28 mouse cellular contexts compared by ENCODE assay signal in genomic region chr8:124691706-124692105, GRCm38 (mm10). TPM values are rescaled to one million over a fixed set of nuclear protein-coding genes. Genes with fewer than 3 reads are reported as not detected.
DNase-seq lines count a peak whose midpoint lies in the region; ATAC-seq and TF ChIP-seq lines count a peak whose summit lies in the region.
"Had no signal": no experiment of that assay in that cellular context is flagged by ENCODE, and none has a peak within 500 bp of the region (broad histone marks: within the 10 kb centered on the region; RNA-seq: fewer than 3 reads in every experiment).

No protein-coding gene starts in this region.

- H3K27me3 ChIP-seq in lung, embryonic 16.5 days (ENCODE audit: control insufficient read depth, insufficient read depth, low read depth, low read length), result no peaks in the 10 kb centered on the region
- H3K27me3 ChIP-seq in hindbrain, embryonic 10.5 days (ENCODE audit: insufficient read depth, poor library complexity, severe bottlenecking), result no peaks in the 10 kb centered on the region
- H3K27me3 ChIP-seq: CH12.LX; embryonic facial prominence, embryonic 12.5 days; embryonic facial prominence, embryonic 15.5 days; forebrain, embryonic 15.5 days; heart, embryonic 12.5 days; heart, embryonic 15.5 days; Patski had no signal

- no peak overlapping the region for H3K9ac ChIP-seq in lung, embryonic 16.5 days (ENCODE audit: low read length)
- H3K9ac ChIP-seq: embryonic facial prominence, embryonic 12.5 days; embryonic facial prominence, embryonic 15.5 days; forebrain, embryonic 15.5 days; heart, embryonic 12.5 days; heart, embryonic 15.5 days; hindbrain, embryonic 14.5 days had no signal

- H3K36me3 ChIP-seq in lung, embryonic 16.5 days (ENCODE audit: control insufficient read depth, insufficient read depth, low read length), result peaks cover 6% of the 10 kb centered on the region; the same call in 1 of the 2 replicates
- H3K36me3 ChIP-seq in hindbrain, embryonic 10.5 days, result peaks cover 80% of the 10 kb centered on the region

- 82% methylated on average over 4 of the region's 4 CpGs for WGBS in lung, adult 2 months
- WGBS in lung, embryonic 16.5 days, result 62% methylated on average over 4 of the region's 4 CpGs
- 92% methylated on average over 4 of the region's 4 CpGs for WGBS in hindbrain, embryonic 10.5 days

- peak; percentile 91 for ATAC-seq in lung, embryonic 16.5 days (ENCODE audit: low read depth)
- ATAC-seq in granulocyte monocyte progenitor cell, adult 5-6 weeks (replicated peaks; ENCODE audit: poor library complexity, severe bottlenecking), result no peak
- ATAC-seq: forebrain, embryonic 15.5 days; hindbrain, postnatal 0 days; Patski had no signal

- no peak overlapping the region for H3K4me2 ChIP-seq in lung, embryonic 16.5 days (ENCODE audit: low read depth, low read length)
- H3K4me2 ChIP-seq: embryonic facial prominence, embryonic 12.5 days; embryonic facial prominence, embryonic 15.5 days; forebrain, embryonic 15.5 days; heart, embryonic 12.5 days; heart, embryonic 15.5 days; hindbrain, embryonic 14.5 days had no signal

- H3K4me1 ChIP-seq in lung, adult 2 months (ENCODE audit: control insufficient read depth, insufficient read depth, low read length), result no peaks in the 10 kb centered on the region
- peaks cover 3% of the 10 kb centered on the region; the same call in 1 of the 2 replicates for H3K4me1 ChIP-seq in lung, embryonic 16.5 days (replicated peaks; ENCODE audit: control insufficient read depth, insufficient read depth, low read length)
- H3K4me1 ChIP-seq in hindbrain, embryonic 10.5 days (replicated peaks), result no peaks in the 10 kb centered on the region
- H3K4me1 ChIP-seq: embryonic facial prominence, embryonic 12.5 days; embryonic facial prominence, embryonic 15.5 days; forebrain, embryonic 15.5 days; heart, embryonic 12.5 days; heart, embryonic 15.5 days had no signal

- H3K27ac ChIP-seq in lung, embryonic 16.5 days (ENCODE audit: low read length), result no peak overlapping the region; the same call in 1 of the 2 replicates
- no peak overlapping the region for H3K27ac ChIP-seq in hindbrain, embryonic 10.5 days
- H3K27ac ChIP-seq: embryonic facial prominence, embryonic 12.5 days; embryonic facial prominence, embryonic 15.5 days; forebrain, embryonic 15.5 days; heart, embryonic 15.5 days; hindbrain, embryonic 14.5 days; hindbrain, postnatal 0 days had no signal

- H3K4me3 ChIP-seq in lung, adult 2 months (replicated peaks; ENCODE audit: extremely low read depth, low read depth, low read length), result no peak overlapping the region
- no peak overlapping the region for H3K4me3 ChIP-seq in lung, embryonic 16.5 days (ENCODE audit: low read length)
- no peak overlapping the region for H3K4me3 ChIP-seq in hindbrain, embryonic 10.5 days
- H3K4me3 ChIP-seq: embryonic facial prominence, embryonic 12.5 days; embryonic facial prominence, embryonic 15.5 days; forebrain, embryonic 15.5 days; heart, embryonic 12.5 days; heart, embryonic 15.5 days had no signal

- TF ChIP-seq CTCF in lung, adult 2 months (IDR thresholded peaks at IDR 0.05; ENCODE audit: insufficient read depth, low read length), result no peak

- H3K9me3 ChIP-seq in lung, embryonic 16.5 days (ENCODE audit: control insufficient read depth, low read length), result no peaks in the 10 kb centered on the region
- no peaks in the 10 kb centered on the region for H3K9me3 ChIP-seq in hindbrain, embryonic 10.5 days
- H3K9me3 ChIP-seq: embryonic facial prominence, embryonic 12.5 days; embryonic facial prominence, embryonic 15.5 days; forebrain, embryonic 15.5 days; G1E; heart, embryonic 12.5 days; heart, embryonic 15.5 days had no signal

- no peak for TF ChIP-seq POLR2A in lung, adult 2 months (IDR thresholded peaks at IDR 0.05; ENCODE audit: borderline replicate concordance, extremely low read depth, low read depth, low read length)

- DNase-seq in lung, adult 2 months, result peak; percentile 31
- DNase-seq in lung, postnatal 14 days, result peak; percentile 34
- DNase-seq in heart, adult 8-10 months (ENCODE audit: low spot score), result no peak
- no peak for DNase-seq in gastrocnemius, postnatal 10 days
- no peak for DNase-seq in hindbrain, embryonic 10.5 days (ENCODE audit: low spot score)
- DNase-seq: adrenal gland, postnatal 14 days; B cell, adult 2 months; cerebellum, adult 11 months; cerebellum, adult 2 months; cerebellum, adult 9-11 months; cerebellum, postnatal 25 days; gastrocnemius, postnatal 36 days; heart, adult 11 months; heart, postnatal 10 days; heart, postnatal 36 days had no signal

RNA-seq across cellular contexts. Expression of gene 2310022B05Rik, which starts 28.5 kb away (rescaled TPM):
- 63.4 and 85.4 TPM in 2 replicates for polyA plus RNA-seq in lung, adult 2 months (2012; rRNA removed)
- polyA plus RNA-seq in lung, embryonic 16.5 days (2015; fragmentation: Nextera tagmentation; extraction: Ambion mirVana), result 26.3 and 30.1 TPM in 2 replicates
- 9.6 and 10.7 TPM in 2 replicates for total RNA-seq in granulocyte monocyte progenitor cell, adult 5-6 weeks (2014; fragmentation: Nextera tagmentation)
- 1.2 and 1.4 TPM in 2 replicates for total RNA-seq in granulocyte monocyte progenitor cell, adult 5-6 weeks (2017)
- total RNA-seq in heart, adult 8-10 months (2022), result 10 to 100 TPM; 42.8 to 61.1 (median 50.7) TPM
- total RNA-seq in gastrocnemius, postnatal 10 days (2021), result 10 to 100 TPM; 31.7 to 42.0 TPM
- polyA plus RNA-seq in hindbrain, embryonic 10.5 days (2016; fragmentation: Nextera tagmentation; extraction: Ambion mirVana), result 20.1 and 22.2 TPM in 2 replicates

RNA-seq across cellular contexts. Expression of gene Ttc13, which starts 30.1 kb away (rescaled TPM):
- polyA plus RNA-seq in lung, adult 2 months (2012; rRNA removed), result 13.4 and 16.4 TPM in 2 replicates
- polyA plus RNA-seq in lung, embryonic 16.5 days (2015; fragmentation: Nextera tagmentation; extraction: Ambion mirVana), result 43.0 and 45.7 TPM in 2 replicates
- total RNA-seq in granulocyte monocyte progenitor cell, adult 5-6 weeks (2014; fragmentation: Nextera tagmentation), result 44.3 and 46.4 TPM in 2 replicates
- 53.3 and 56.4 TPM in 2 replicates for total RNA-seq in granulocyte monocyte progenitor cell, adult 5-6 weeks (2017)
- total RNA-seq in heart, adult 8-10 months (2022), result 10 to 100 TPM; 13.4 to 18.6 (median 14.7) TPM
- total RNA-seq in gastrocnemius, postnatal 10 days (2021), result 10 to 100 TPM; 21.4 to 28.4 TPM
- polyA plus RNA-seq in hindbrain, embryonic 10.5 days (2016; fragmentation: Nextera tagmentation; extraction: Ambion mirVana), result 49.2 and 49.7 TPM in 2 replicates

RNA-seq across cellular contexts. Expression of gene Arv1, which starts 30.2 kb away (rescaled TPM):
- 15.6 and 15.9 TPM in 2 replicates for polyA plus RNA-seq in lung, adult 2 months (2012; rRNA removed)
- polyA plus RNA-seq in lung, embryonic 16.5 days (2015; fragmentation: Nextera tagmentation; extraction: Ambion mirVana), result 18.7 and 19.6 TPM in 2 replicates
- total RNA-seq in granulocyte monocyte progenitor cell, adult 5-6 weeks (2014; fragmentation: Nextera tagmentation), result 7.8 and 18.3 TPM in 2 replicates
- 5.4 and 5.7 TPM in 2 replicates for total RNA-seq in granulocyte monocyte progenitor cell, adult 5-6 weeks (2017)
- 1 to 10 TPM; 3.6 to 6.0 (median 3.9) TPM for total RNA-seq in heart, adult 8-10 months (2022)
- 1 to 10 TPM; 3.9 to 5.1 TPM for total RNA-seq in gastrocnemius, postnatal 10 days (2021)
- polyA plus RNA-seq in hindbrain, embryonic 10.5 days (2016; fragmentation: Nextera tagmentation; extraction: Ambion mirVana), result 34.3 and 38.1 TPM in 2 replicates

RNA-seq across cellular contexts. Expression of gene Fam89a, which starts 59.9 kb away (rescaled TPM):
- polyA plus RNA-seq in lung, adult 2 months (2012; rRNA removed), result 4.0 and 4.9 TPM in 2 replicates
- polyA plus RNA-seq in lung, embryonic 16.5 days (2015; fragmentation: Nextera tagmentation; extraction: Ambion mirVana), result 7.6 and 8.7 TPM in 2 replicates
- not detected in 2 replicates for total RNA-seq in granulocyte monocyte progenitor cell, adult 5-6 weeks (2014; fragmentation: Nextera tagmentation)
- not detected in 2 replicates for total RNA-seq in granulocyte monocyte progenitor cell, adult 5-6 weeks (2017)
- total RNA-seq in heart, adult 8-10 months (2022), result 1 to 10 TPM in 3 of 4 experiments, under 1 TPM in 1; 0.72 to 1.5 (median 1.4) TPM
- under 1 TPM; 0.70 to 0.94 TPM for total RNA-seq in gastrocnemius, postnatal 10 days (2021)
- 4.3 and 6.7 TPM in 2 replicates for polyA plus RNA-seq in hindbrain, embryonic 10.5 days (2016; fragmentation: Nextera tagmentation; extraction: Ambion mirVana)
- total RNA-seq: common myeloid progenitor, adult 5-6 weeks; G1E; hindbrain, postnatal 0 days had no signal
- polyA plus RNA-seq: G1E had no signal

Comparison
In these comparisons a context has a peak if more than half of its experiments do, and no peak if none do; other contexts are left out.
1. DNase-seq: peak in lung, adult 2 months (single experiment) and lung, postnatal 14 days (single experiment); none in heart, adult 8-10 months (single experiment), gastrocnemius, postnatal 10 days (single experiment) and hindbrain, embryonic 10.5 days (single experiment).